Mouse (Mus musculus): Measurements from ENCODE around the gene Gm10271. TPM values are rescaled to one million over a fixed set of nuclear protein-coding genes. Genes with fewer than 3 reads are reported as not detected.

Gm10271 gene
- polyA plus RNA-seq, 1 experiment from 2014 or later: not detected

GRCm38 (mm10) chr10:116996236-116996600 lies 23.8 kb upstream of the Gm10271 start:
- WGBS: 80% methylated on average over 6 of the region's 6 CpGs
- Histone ChIP-seq H3K4me3 (no peak overlapping the region), H3K36me3 (ENCODE audit: poor library complexity, severe bottlenecking) (no peaks in the 10 kb centered on the region), H3K9me3 (replicated peaks) (no peaks in the 10 kb centered on the region), H3K9ac (no peak overlapping the region), H3K27ac (no peak overlapping the region), H3K4me1 (no peaks in the 10 kb centered on the region), H3K27me3 (no peaks in the 10 kb centered on the region), H3K4me2 (no peak overlapping the region)
- no peak for ATAC-seq

- Histone ChIP-seq H3K9me3 (replicated peaks) (no peaks in the 10 kb centered on the region), H3K27ac (no peak overlapping the region), H3K4me2 (no peak overlapping the region), H3K9ac (no peak overlapping the region), H3K4me3 (no peak overlapping the region), H3K27me3 (no peaks in the 10 kb centered on the region), H3K36me3 (ENCODE audit: poor library complexity, severe bottlenecking) (no peaks in the 10 kb centered on the region), H3K4me1 (no peaks in the 10 kb centered on the region)
- no peak for ATAC-seq
- WGBS: 73% methylated on average over 6 of the region's 6 CpGs
Measured at GRCm38 (mm10) chr10:116995584-116996235, 23.3 kb upstream of the Gm10271 start.

GRCm38 (mm10) chr10:116995162-116995561 lies 22.8 kb upstream of the Gm10271 start:
- H3K36me3 ChIP-seq (ENCODE audit: poor library complexity, severe bottlenecking): no peaks in the 10 kb centered on the region
- H3K4me1 ChIP-seq: no peaks in the 10 kb centered on the region
- ATAC-seq: no peak
- no peaks in the 10 kb centered on the region for H3K27me3 ChIP-seq
- no peak overlapping the region for H3K4me3 ChIP-seq
- no peak overlapping the region for H3K9ac ChIP-seq
- WGBS: 85% methylated on average over 5 of the region's 5 CpGs
- no peak overlapping the region for H3K27ac ChIP-seq
- no peaks in the 10 kb centered on the region for H3K9me3 ChIP-seq (replicated peaks)
- H3K4me2 ChIP-seq: no peak overlapping the region

GRCm38 (mm10) chr10:116993971-116994370 lies 21.6 kb upstream of the Gm10271 start:
- H3K27me3 ChIP-seq: no peaks in the 10 kb centered on the region
- WGBS: 88% methylated on average over 8 of the region's 8 CpGs
- H3K9me3 ChIP-seq (replicated peaks): no peaks in the 10 kb centered on the region
- no peak overlapping the region for H3K9ac ChIP-seq
- no peak overlapping the region for H3K4me2 ChIP-seq
- ATAC-seq: no peak
- no peaks in the 10 kb centered on the region for H3K4me1 ChIP-seq
- H3K36me3 ChIP-seq (ENCODE audit: poor library complexity, severe bottlenecking): no peaks in the 10 kb centered on the region
- H3K4me3 ChIP-seq: no peak overlapping the region
- H3K27ac ChIP-seq: no peak overlapping the region

GRCm38 (mm10) chr10:116986264-116987082 lies 14.1 kb upstream of the Gm10271 start, which contains the start of gene Best3:
Gene Best3 (plus strand): TSS chr10:116986314.
- peaks cover 15% of the 10 kb centered on the region for H3K4me1 ChIP-seq
- no peak for ATAC-seq
- no peaks in the 10 kb centered on the region for H3K36me3 ChIP-seq (ENCODE audit: poor library complexity, severe bottlenecking)
- H3K9ac ChIP-seq: no peak within 1 kb of the TSS
- H3K27me3 ChIP-seq: no peaks in the 10 kb centered on the region
- peak within 1 kb of the TSS; percentile 16; the same call in 1 of the 2 replicates for H3K4me2 ChIP-seq
- H3K4me3 ChIP-seq: no peak within 1 kb of the TSS
- 43% methylated on average over 21 of the region's 21 CpGs for WGBS
- no peak within 1 kb of the TSS for H3K27ac ChIP-seq
- no peaks in the 10 kb centered on the region for H3K9me3 ChIP-seq (replicated peaks)

GRCm38 (mm10) chr10:116984836-116985235 lies 12.4 kb upstream of the Gm10271 start:
- Histone ChIP-seq H3K4me3 (no peak overlapping the region), H3K9me3 (replicated peaks) (no peaks in the 10 kb centered on the region), H3K4me1 (peaks cover 15% of the 10 kb centered on the region), H3K27me3 (no peaks in the 10 kb centered on the region), H3K27ac (no peak overlapping the region), H3K4me2 (no peak overlapping the region), H3K9ac (no peak overlapping the region), H3K36me3 (ENCODE audit: poor library complexity, severe bottlenecking) (no peaks in the 10 kb centered on the region)
- ATAC-seq: no peak
- 63% methylated on average over 12 of the region's 12 CpGs for WGBS

GRCm38 (mm10) chr10:116982526-116982925 lies 10.1 kb upstream of the Gm10271 start:
- Histone ChIP-seq H3K4me1 (peaks cover 14% of the 10 kb centered on the region), H3K27ac (no peak overlapping the region), H3K9ac (no peak overlapping the region), H3K4me2 (no peak overlapping the region), H3K9me3 (replicated peaks) (no peaks in the 10 kb centered on the region), H3K4me3 (no peak overlapping the region), H3K36me3 (ENCODE audit: poor library complexity, severe bottlenecking) (no peaks in the 10 kb centered on the region), H3K27me3 (no peaks in the 10 kb centered on the region)
- WGBS: 73% methylated on average over 3 of the region's 4 CpGs
- ATAC-seq: no peak

GRCm38 (mm10) chr10:116980888-116981287 lies 8.5 kb upstream of the Gm10271 start:
- no peaks in the 10 kb centered on the region for H3K9me3 ChIP-seq (replicated peaks)
- no peaks in the 10 kb centered on the region for H3K27me3 ChIP-seq
- ATAC-seq: no peak
- no peak overlapping the region for H3K9ac ChIP-seq
- WGBS: 69% methylated on average over 3 of the region's 3 CpGs
- H3K4me2 ChIP-seq: no peak overlapping the region
- H3K36me3 ChIP-seq (ENCODE audit: poor library complexity, severe bottlenecking): no peaks in the 10 kb centered on the region
- no peak overlapping the region for H3K27ac ChIP-seq
- H3K4me3 ChIP-seq: no peak overlapping the region
- no peaks in the 10 kb centered on the region for H3K4me1 ChIP-seq

- Histone ChIP-seq H3K36me3 (ENCODE audit: poor library complexity, severe bottlenecking) (no peaks in the 10 kb centered on the region), H3K4me1 (no peaks in the 10 kb centered on the region), H3K4me2 (no peak overlapping the region), H3K27ac (no peak overlapping the region), H3K27me3 (no peaks in the 10 kb centered on the region), H3K9ac (no peak overlapping the region), H3K4me3 (no peak overlapping the region), H3K9me3 (replicated peaks) (no peaks in the 10 kb centered on the region)
- WGBS: 85% methylated on average over 4 of the region's 4 CpGs
- ATAC-seq: no peak
Measured at GRCm38 (mm10) chr10:116980273-116980672, 7.9 kb upstream of the Gm10271 start.

GRCm38 (mm10) chr10:116978841-116979240 lies 6.4 kb upstream of the Gm10271 start:
- Histone ChIP-seq H3K4me2 (no peak overlapping the region), H3K36me3 (ENCODE audit: poor library complexity, severe bottlenecking) (no peaks in the 10 kb centered on the region), H3K4me3 (no peak overlapping the region), H3K27me3 (no peaks in the 10 kb centered on the region), H3K9ac (no peak overlapping the region), H3K27ac (no peak overlapping the region), H3K9me3 (replicated peaks) (no peaks in the 10 kb centered on the region), H3K4me1 (no peaks in the 10 kb centered on the region)
- WGBS: 93% methylated on average over 9 of the region's 9 CpGs
- no peak for ATAC-seq

GRCm38 (mm10) chr10:116977858-116978257 lies 5.4 kb upstream of the Gm10271 start:
- Histone ChIP-seq H3K27me3 (no peaks in the 10 kb centered on the region), H3K4me2 (no peak overlapping the region), H3K4me3 (no peak overlapping the region), H3K9ac (no peak overlapping the region), H3K36me3 (ENCODE audit: poor library complexity, severe bottlenecking) (no peaks in the 10 kb centered on the region), H3K27ac (no peak overlapping the region), H3K9me3 (replicated peaks) (no peaks in the 10 kb centered on the region), H3K4me1 (no peaks in the 10 kb centered on the region)
- ATAC-seq: no peak
- 88% methylated on average over 2 of the region's 2 CpGs for WGBS

- Histone ChIP-seq H3K9ac (no peak overlapping the region), H3K27me3 (no peaks in the 10 kb centered on the region), H3K27ac (no peak overlapping the region), H3K9me3 (replicated peaks) (no peaks in the 10 kb centered on the region), H3K4me1 (no peaks in the 10 kb centered on the region), H3K36me3 (ENCODE audit: poor library complexity, severe bottlenecking) (no peaks in the 10 kb centered on the region), H3K4me3 (no peak overlapping the region), H3K4me2 (no peak overlapping the region)
- ATAC-seq: no peak
- WGBS: 74% methylated on average over 4 of the region's 4 CpGs
Measured at GRCm38 (mm10) chr10:116977455-116977854, 5.0 kb upstream of the Gm10271 start.

Data from forebrain, embryonic 13.5 days (tissue).